Mouse (Mus musculus) spleen, adult 10 weeks (tissue): ENCODE measurements around the gene Zfp811. TPM values are rescaled to one million over a fixed set of nuclear protein-coding genes. Genes with fewer than 3 reads are reported as not detected.

Experiments used
- polyA plus RNA-seq: library from polyadenylated mRNA; stranded (reverse); fragments of 350-450 nt; fragmentation: Illumina TruSeq; extraction: RNeasy Lipid Tissue Mini Kit (QIAGEN cat#74804); gene quantifications from one replicate; pipeline ENCODE4 v1.2.3, GENCODE M21; 2015; ENCODE audit warnings: low replicate concordance; ENCODE audit not compliant: insufficient read depth

The Zfp811 gene
- polyA plus RNA-seq, result 1.0 TPM

DNA sequence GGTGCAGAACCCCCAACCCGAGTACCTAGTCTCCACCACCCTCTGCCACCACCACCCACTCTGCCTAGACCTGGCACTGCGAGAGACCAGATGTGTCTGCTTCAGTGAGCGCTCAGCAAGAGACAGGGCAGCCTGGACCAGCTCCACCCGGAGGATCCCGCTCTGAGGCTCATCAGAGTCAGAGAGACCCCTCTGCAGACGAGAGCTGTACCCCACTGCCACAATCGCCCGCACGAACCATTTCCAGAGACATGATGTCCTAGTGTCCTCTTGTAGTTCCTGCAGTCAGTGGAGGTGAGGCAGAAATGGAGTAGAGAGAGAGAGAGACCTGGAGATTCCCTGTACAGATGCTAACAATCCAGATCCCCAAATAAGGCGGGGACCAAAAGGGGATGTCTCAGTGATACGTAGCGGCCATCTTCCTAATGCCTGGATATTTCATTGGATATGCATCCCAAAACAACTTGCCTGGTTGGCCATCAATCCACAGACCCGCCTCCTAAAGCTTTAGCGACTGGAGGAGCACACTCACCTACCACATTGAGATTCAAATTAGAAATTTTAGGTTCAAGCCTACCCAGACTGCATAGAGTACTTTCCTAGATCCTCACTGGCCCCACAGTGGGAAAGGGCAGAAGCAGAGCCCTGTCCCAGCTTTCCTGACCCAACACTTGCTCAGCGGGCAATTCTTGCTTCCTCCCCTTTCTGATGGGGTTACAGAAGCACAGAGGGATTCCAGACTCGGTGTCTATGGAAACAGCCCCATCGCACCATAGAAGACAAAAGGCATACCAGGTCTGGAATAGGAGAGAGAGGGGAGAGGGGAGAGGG is at the start of gene Zfp811:
Gene Zfp811 (minus strand): TSS at position 388 of the 831 bp plus-strand sequence.

DNA sequence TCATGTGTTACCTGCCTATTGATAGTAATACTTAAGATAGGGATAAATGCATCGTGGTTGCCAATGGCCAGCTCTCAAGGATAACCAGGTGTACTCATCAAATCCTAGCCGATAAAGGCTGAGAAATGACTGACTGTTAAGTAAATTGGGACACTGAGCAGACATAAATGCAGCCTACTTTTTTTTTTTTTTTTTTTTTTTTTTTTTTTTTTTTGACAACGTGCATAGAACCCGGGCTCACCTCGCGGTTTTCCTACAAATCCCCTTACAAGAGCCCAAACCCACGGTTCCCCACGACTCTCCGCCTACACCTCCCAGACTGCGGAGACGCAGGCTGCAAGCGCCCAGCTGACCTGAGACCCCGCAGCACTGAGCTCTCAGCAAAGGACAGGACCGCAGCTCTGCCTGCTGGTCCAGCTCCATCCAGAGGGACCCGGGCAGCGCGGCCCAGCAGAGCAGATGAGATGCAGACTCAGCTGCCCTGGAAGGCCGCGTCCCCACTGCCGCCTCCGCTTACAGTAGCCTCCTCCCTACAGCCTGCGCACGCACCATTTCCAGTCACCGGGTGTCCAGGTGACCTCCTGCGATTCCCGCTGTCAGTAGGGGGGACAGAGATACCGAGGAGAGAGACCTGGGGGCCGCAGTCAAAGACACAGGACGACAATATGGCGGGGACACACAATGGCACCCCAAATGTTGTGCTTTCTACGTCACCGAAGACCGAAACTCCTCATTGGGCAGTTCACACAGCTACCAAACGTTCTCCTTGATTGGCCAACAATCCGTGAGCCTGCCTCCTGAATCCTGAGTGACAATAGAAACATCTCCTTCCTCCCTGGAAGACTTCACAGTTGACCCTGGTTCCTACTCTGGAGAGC is 20.0 kb upstream of the Zfp811 start, which contains the start of gene Zfp799:
Gene Zfp799 (minus strand): TSS at position 722 of the 878 bp plus-strand sequence.

DNA sequence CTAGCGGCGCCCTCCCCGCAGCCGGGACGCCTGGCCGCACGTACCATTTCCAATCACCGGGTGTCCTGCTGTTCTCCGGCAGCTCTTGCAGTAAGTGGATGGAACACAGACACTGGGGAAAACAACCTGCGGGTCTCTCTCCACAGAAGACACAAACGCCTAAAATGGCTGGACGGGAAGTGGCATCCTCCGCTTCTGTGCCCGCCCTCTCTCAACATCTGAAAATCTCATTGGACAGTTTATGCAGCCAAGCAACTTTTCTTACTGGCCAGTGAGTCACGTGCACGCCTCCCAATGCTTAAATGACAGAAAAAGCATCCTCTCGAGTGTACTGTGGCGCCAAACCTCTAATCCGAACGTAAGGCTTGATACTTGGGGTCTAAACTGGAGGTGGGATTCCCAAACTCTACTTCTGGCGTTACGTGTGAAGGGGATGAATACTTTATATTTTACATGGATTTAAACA is 21.6 kb downstream of the Zfp811 start, which contains the start of gene Zfp871:
Gene Zfp871 (minus strand): TSS at position 194 of the 466 bp plus-strand sequence.

Other genes with a start within 250 kb of the Zfp811 start
- gene Cyp4f37, start 188.6 kb downstream of the Zfp811 start, polyA plus RNA-seq, result 2.5 TPM
- not detected for gene Cyp4f40, start 151.0 kb downstream of the Zfp811 start, polyA plus RNA-seq
- gene Cyp4f15, start 124.3 kb downstream of the Zfp811 start, polyA plus RNA-seq, result not detected
- gene Zfp871, start 21.6 kb downstream of the Zfp811 start, polyA plus RNA-seq, result 82.0 TPM
- 11.3 TPM for gene Zfp799, start 20.3 kb upstream of the Zfp811 start, polyA plus RNA-seq
- gene Zfp870, start 81.7 kb upstream of the Zfp811 start, polyA plus RNA-seq, result 13.0 TPM
- gene Cyp4f14, start 107.4 kb upstream of the Zfp811 start, polyA plus RNA-seq, result not detected
- 40.5 TPM for gene Cyp4f13, start 137.5 kb upstream of the Zfp811 start, polyA plus RNA-seq
- gene Zfp472, start 155.9 kb upstream of the Zfp811 start, polyA plus RNA-seq, result 28.0 TPM
- 36.4 TPM for gene Zfp952, start 183.2 kb upstream of the Zfp811 start, polyA plus RNA-seq
- gene Zfp763, start 223.5 kb upstream of the Zfp811 start, polyA plus RNA-seq, result 7.5 TPM